Mouse (Mus musculus) kidney, postnatal 0 days (tissue): ENCODE measurements around the gene Mybbp1a. TPM values are rescaled to one million over a fixed set of nuclear protein-coding genes. Genes with fewer than 3 reads are reported as not detected.
"Not testable (repeated sequence)": the region's sequence is repeated elsewhere in the genome, so short reads cannot be mapped to it uniquely, and the experiment has no call there.

Experiments
- ATAC-seq: fragments of 200-750 bp; cut with Nextera tagmentation; replicated peaks from 2 replicates; pipeline ENCODE4 v1.8.0; 2017; ENCODE audit warnings: low read depth, moderate number of reproducible peaks, moderate TSS enrichment, moderate library complexity; ENCODE audit not compliant: low FRiP score
- DNase-seq: peaks from one replicate; pipeline ENCODE4 v3.0.0-alpha.2; 2016; ENCODE audit warnings: low spot score
- H3K27ac ChIP-seq: fragments of 300-500 bp; sonication (generic); 2 replicates; pipeline ENCODE4 v1.5.1; 2014; ENCODE audit warnings: mild to moderate bottlenecking
- H3K27me3 ChIP-seq: fragments of 300-500 bp; sonication (generic); 2 replicates; pipeline ENCODE4 v1.6.1; 2014; ENCODE audit warnings: low read length, mixed read lengths; ENCODE audit not compliant: insufficient read depth
- H3K36me3 ChIP-seq: fragments of 300-500 bp; sonication (generic); 2 replicates; pipeline ENCODE4 v1.6.1; 2014; ENCODE audit warnings: low read length, mixed read lengths; ENCODE audit not compliant: insufficient read depth
- H3K4me1 ChIP-seq: fragments of 300-500 bp; sonication (generic); replicated peaks from 2 replicates; pipeline ENCODE4 v1.6.1; 2014; ENCODE audit warnings: antibody characterized with exemption, low read length, mixed read lengths; ENCODE audit not compliant: insufficient read depth
- H3K4me2 ChIP-seq: fragments of 300-500 bp; sonication (generic); 2 replicates; pipeline ENCODE4 v1.6.1; 2014; ENCODE audit warnings: mild to moderate bottlenecking, low read length, moderate library complexity, mixed read lengths
- H3K4me3 ChIP-seq: fragments of 300-500 bp; sonication (generic); replicated peaks from 2 replicates; pipeline ENCODE4 v1.5.1; 2014; ENCODE audit warnings: low read depth, low read length
- H3K9ac ChIP-seq: fragments of 300-500 bp; sonication (generic); 2 replicates; pipeline ENCODE4 v1.6.1; 2014; ENCODE audit warnings: low read depth, low read length
- H3K9me3 ChIP-seq: fragments of 300-500 bp; sonication (generic); replicated peaks from 2 replicates; pipeline ENCODE4 v1.6.1; 2016; ENCODE audit warnings: low read length, inconsistent platforms, mixed read lengths
- CTCF ChIP-seq: IDR thresholded peaks from 2 replicates; pipeline ENCODE4 v1.5.1; 2016; ENCODE audit warnings: antibody characterized with exemption, low read depth, mild to moderate bottlenecking, moderate library complexity
- WGBS: fragments of 180-500 bp; shearing (Covaris S2); extraction: QIAGEN DNeasy Blood & Tissue Kit; methylation state at CpG from one replicate; pipeline ENCODE4 v1.1.7; 2014; 5-methylcytosine and 5-hydroxymethylcytosine counted together
- polyA plus RNA-seq: library from polyadenylated mRNA; unstranded; fragments of >200 nt; fragmentation: Nextera tagmentation; extraction: Ambion mirVana; gene quantifications from 2 replicates; pipeline ENCODE4 v1.2.1, GENCODE M21; 2015

Gene Mybbp1a
- polyA plus RNA-seq, 1 experiment from 2014 or later = 109 TPM

DNA sequence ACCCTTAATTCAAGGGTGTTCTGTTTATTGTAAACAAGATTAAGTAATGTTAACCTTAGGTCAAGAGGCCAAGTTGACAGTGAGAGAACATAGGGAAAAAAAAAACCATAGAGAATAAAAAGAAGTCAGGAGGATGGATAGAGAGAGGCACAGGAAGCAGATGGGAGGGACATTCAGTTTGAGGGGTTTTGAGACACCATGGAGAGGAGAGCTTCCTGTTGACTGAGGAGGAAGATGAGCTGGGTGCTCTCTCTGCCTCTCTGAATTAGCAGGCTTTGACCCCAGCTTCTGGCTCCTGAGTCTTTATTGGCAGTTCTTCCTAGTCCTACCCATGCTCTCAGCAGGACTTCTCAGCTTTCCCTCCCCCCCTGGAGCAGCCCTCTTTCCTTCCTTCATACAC lies 16.0 kb upstream of the Mybbp1a start:
- Histone ChIP-seq H3K9me3 (no peaks in the 10 kb centered on the region), H3K36me3 (no peaks in the 10 kb centered on the region), H3K4me1 (no peaks in the 10 kb centered on the region), H3K4me2 (no peak overlapping the region), H3K27ac (no peak overlapping the region), H3K9ac (no peak overlapping the region), H3K4me3 (no peak overlapping the region), H3K27me3 (no peaks in the 10 kb centered on the region)
- no peak for TF ChIP-seq CTCF
- no peak for DNase-seq
- no peak for ATAC-seq

DNA sequence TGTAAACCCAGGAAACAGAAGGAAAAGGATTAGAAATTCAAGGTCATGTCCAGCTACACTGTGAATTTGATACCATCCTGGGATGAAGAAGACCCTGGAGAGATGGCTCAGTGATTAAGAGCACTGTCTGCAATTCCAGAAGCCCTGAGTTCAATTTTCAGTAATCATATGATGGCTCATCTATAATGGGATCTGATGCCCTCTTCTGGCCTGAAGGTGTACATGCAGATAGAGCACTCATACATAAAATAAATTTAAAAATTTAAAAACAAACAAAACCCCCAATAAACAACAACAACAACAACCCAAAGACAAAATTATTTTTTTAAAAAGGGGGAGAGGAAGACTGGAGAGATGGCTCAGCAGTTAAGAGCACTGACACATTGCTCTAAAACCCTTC lies 14.3 kb upstream of the Mybbp1a start:
- H3K27ac ChIP-seq = no peak overlapping the region
- DNase-seq (no peak), ATAC-seq (no peak)
- H3K36me3 ChIP-seq = no peaks in the 10 kb centered on the region
- no peaks in the 10 kb centered on the region for H3K9me3 ChIP-seq
- no peak overlapping the region for H3K4me2 ChIP-seq
- H3K4me1 ChIP-seq = no peaks in the 10 kb centered on the region
- H3K9ac ChIP-seq = no peak overlapping the region
- peak; percentile 63 for TF ChIP-seq CTCF
- no peaks in the 10 kb centered on the region for H3K27me3 ChIP-seq
- H3K4me3 ChIP-seq = no peak overlapping the region

DNA sequence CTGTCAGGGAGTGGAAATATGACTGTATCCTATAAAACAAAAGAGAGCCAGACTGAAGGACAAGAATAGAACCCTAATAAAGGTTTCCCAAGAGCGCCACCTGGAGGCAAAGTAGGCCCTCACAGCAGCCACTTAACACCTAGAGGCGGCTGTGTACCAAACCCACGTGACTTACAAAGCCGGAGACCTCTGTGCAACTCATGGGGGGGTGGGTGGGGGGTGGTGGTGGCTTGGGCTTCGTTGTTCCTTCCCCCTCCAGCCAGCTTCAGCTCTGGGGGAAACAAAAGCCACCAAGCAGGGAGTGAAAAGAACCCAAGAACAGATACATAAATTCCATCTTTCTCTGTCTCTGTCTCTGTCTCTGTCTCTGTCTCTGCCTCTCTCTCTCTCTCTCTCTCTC lies 12.5 kb upstream of the Mybbp1a start:
- DNase-seq = peak; percentile 90
- 2% methylated on average over 5 of the region's 5 CpGs for WGBS
- Histone ChIP-seq H3K27me3 (no peaks in the 10 kb centered on the region), H3K27ac (no peak overlapping the region), H3K36me3 (no peaks in the 10 kb centered on the region), H3K4me2 (no peak overlapping the region), H3K9ac (no peak overlapping the region), H3K4me1 (no peaks in the 10 kb centered on the region), H3K4me3 (no peak overlapping the region), H3K9me3 (no peaks in the 10 kb centered on the region)
- peak; percentile 54; the same call in 1 of the 2 replicates for ATAC-seq
- TF ChIP-seq CTCF = peak; percentile 76

DNA sequence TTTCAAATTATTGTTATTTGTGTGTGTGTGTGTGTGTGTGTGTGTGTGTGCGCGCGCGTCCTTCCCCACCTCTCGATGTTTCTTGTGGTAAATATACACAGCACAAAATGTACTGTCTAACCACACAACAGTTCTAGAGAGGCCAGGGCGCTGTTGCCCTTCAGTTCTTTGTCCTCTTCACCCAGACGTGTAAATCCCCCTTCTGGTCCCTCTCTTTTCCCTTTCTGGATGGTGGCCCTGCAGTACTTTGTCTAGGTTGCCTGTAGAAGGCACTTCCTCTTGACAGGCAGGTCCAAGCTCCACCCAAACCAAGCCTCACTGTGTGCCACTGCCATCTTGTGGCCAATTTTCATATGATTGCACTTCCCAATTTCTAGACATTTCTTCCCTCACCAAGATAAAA lies 11.9 kb upstream of the Mybbp1a start:
- ATAC-seq (peak; percentile 64), DNase-seq (peak; percentile 92)
- H3K4me2 ChIP-seq = 0 out of 2 replicates have a peak overlapping the region, but pooled peaks have one; percentile 18
- H3K36me3 ChIP-seq = no peaks in the 10 kb centered on the region
- WGBS = 58% methylated on average over 7 of the region's 7 CpGs
- peak; percentile 97 for TF ChIP-seq CTCF
- no peak overlapping the region for H3K9ac ChIP-seq
- no peak overlapping the region for H3K4me3 ChIP-seq
- no peaks in the 10 kb centered on the region for H3K27me3 ChIP-seq
- no peak overlapping the region for H3K27ac ChIP-seq
- no peaks in the 10 kb centered on the region for H3K4me1 ChIP-seq
- no peaks in the 10 kb centered on the region for H3K9me3 ChIP-seq

DNA sequence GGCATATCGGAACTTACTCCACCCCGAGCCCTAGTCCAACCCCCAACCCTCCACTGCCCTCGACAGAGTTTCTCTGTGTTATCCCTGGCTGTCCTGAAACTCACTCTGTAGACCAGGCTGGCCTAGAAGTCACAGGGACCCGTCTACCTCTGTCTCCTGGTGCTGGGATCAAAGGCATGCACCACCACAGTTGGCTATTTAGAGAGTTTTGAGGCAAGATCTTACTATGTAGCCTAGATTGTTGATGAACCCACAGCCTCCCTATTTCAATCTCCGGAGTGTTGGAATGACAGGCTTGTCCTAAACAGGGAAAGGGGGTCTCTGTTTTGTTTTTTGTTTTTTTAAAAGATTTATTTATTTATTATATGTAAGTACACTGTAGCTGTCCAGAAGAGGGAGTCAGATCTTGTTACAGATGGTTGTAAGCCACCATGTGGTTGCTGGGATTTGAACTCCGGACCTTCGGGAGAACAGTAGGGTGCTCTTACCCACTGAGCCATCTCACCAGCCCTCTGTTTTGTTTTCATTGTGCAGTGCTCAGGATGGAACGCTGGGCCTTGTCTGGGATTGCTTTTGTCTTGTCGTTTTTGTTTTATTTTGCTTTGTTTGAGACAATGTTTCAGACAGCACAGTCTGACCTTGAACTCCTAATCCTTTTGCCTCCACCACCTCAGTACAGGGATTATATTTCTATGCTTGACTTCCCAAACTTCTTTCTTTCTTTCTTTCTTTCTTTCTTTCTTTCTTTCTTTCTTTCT lies 10.7 kb upstream of the Mybbp1a start:
- DNase-seq, H3K4me3 ChIP-seq, H3K9ac ChIP-seq, ATAC-seq, H3K27ac ChIP-seq, H3K9me3 ChIP-seq, H3K27me3 ChIP-seq, H3K36me3 ChIP-seq, H3K4me2 ChIP-seq, H3K4me1 ChIP-seq: not testable (repeated sequence)
- 63% methylated on average over 9 of the region's 9 CpGs for WGBS

DNA sequence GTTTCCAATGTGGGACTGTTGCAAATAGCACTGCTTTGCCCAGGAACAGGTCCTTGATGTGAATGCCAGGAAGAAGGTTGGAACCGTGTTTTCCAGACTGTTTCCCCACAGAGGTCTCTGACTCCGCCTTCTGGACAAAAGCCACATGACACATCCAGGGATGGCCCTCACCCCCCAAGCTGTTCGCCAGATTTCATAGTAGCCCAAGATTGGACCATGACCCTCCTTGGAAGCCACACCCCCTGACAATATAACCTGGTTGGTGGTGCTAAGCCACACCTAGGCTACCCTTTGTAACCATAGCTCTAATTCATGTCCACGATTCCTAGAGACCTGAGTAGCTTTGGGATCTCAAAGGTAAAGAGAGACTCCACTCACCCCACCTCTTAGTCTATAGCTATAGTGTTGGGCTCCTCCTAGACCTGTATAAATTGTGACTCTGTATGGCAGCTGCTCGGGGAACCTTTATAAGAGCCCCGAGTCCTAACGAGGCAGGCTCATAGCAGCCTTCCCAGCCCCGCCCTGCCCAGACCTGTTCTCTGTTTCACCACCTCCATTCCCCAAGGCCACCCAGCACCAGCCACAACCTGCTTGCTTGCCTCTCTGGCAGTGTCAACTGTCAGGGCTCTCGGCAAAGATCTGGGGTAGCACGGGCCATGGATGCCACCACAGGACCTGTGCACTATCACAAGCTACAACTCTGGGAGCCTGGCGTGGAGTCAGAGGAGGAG lies 6.0 kb upstream of the Mybbp1a start, which contains the start of gene Ggt6:
Gene Ggt6, plus strand, starts transcription at position 564 of the 731 bp plus-strand sequence.
- Histone ChIP-seq H3K4me2 (no peak within 1 kb of the TSS), H3K36me3 (no peaks in the 10 kb centered on the region), H3K9me3 (no peaks in the 10 kb centered on the region), H3K27me3 (no peaks in the 10 kb centered on the region), H3K4me1 (peaks cover 5% of the 10 kb centered on the region; the same call in 1 of the 2 replicates), H3K9ac (no peak within 1 kb of the TSS), H3K27ac (peak within 1 kb of the TSS; percentile 60), H3K4me3 (no peak within 1 kb of the TSS)
- peak; percentile 39 for TF ChIP-seq CTCF
- DNase-seq (peak; percentile 44), ATAC-seq (peak; percentile 75)
- 52% methylated on average over 11 of the region's 11 CpGs for WGBS
